Mouse (Mus musculus): Measurements from ENCODE around the gene Olfr134.
"Not testable (repeated sequence)": the region's sequence is repeated elsewhere in the genome, so short reads cannot be mapped to it uniquely, and the experiment has no call there.

GRCm38 (mm10) chr17:38125371-38125770 is 45.8 kb upstream of the Olfr134 start:
- not testable (repeated sequence) for TF ChIP-seq CTCF, POLR2A (IDR thresholded peaks at IDR 0.05; ENCODE audit: extremely low read depth, insufficient read depth, low read length)

Data from cortical plate, adult 2 months (tissue).